Mouse (Mus musculus) heart, embryonic 13.5 days (tissue): ENCODE measurements at regions not wholly inside any gene's neighbourhood (a gene's known extent, or its start where the extent isn't known, plus 50 kb on each side); places are given as distances from the start of the nearest gene placed in this dataset.

ENCODE experiments used
- ATAC-seq: fragments of 200-750 bp; cut with Nextera tagmentation; 2 replicates; pipeline ENCODE4 v1.8.0; 2017; ENCODE audit warnings: moderate TSS enrichment; ENCODE audit not compliant: insufficient number of reproducible peaks, low FRiP score, low TSS enrichment; ENCODE audit errors: extremely low read depth
- H3K27ac ChIP-seq: fragments of 300-500 bp; sonication (generic); replicated peaks from 2 replicates; pipeline ENCODE4 v1.5.1; 2015; ENCODE audit warnings: moderate library complexity, mild to moderate bottlenecking, inconsistent platforms
- H3K27me3 ChIP-seq: fragments of 300-500 bp; sonication (generic); replicated peaks from 2 replicates; pipeline ENCODE4 v1.6.1; 2015; ENCODE audit warnings: mild to moderate bottlenecking, inconsistent platforms
- H3K36me3 ChIP-seq: fragments of 300-500 bp; sonication (generic); 2 replicates; pipeline ENCODE4 v1.6.1; 2015; ENCODE audit warnings: mild to moderate bottlenecking, inconsistent platforms
- H3K4me1 ChIP-seq: fragments of 300-500 bp; sonication (generic); 2 replicates; pipeline ENCODE4 v1.6.1; 2015; ENCODE audit warnings: inconsistent platforms
- H3K4me2 ChIP-seq: fragments of 300-500 bp; sonication (generic); 2 replicates; pipeline ENCODE4 v1.6.1; 2015; ENCODE audit warnings: inconsistent platforms, mild to moderate bottlenecking, moderate library complexity
- H3K4me3 ChIP-seq: fragments of 300-500 bp; sonication (generic); 2 replicates; pipeline ENCODE4 v1.5.1; 2015; ENCODE audit warnings: moderate library complexity, mild to moderate bottlenecking, inconsistent platforms
- H3K9ac ChIP-seq: fragments of 300-500 bp; sonication (generic); 2 replicates; pipeline ENCODE4 v1.6.1; 2015; ENCODE audit warnings: inconsistent platforms, mild to moderate bottlenecking, moderate library complexity
- H3K9me3 ChIP-seq: fragments of 300-500 bp; sonication (generic); 2 replicates; pipeline ENCODE4 v1.6.1; 2016; ENCODE audit warnings: inconsistent platforms
- WGBS: fragments of 180-500 bp; shearing (Covaris S2); methylation state at CpG from one replicate; pipeline ENCODE4 v1.1.7; 2015; ENCODE audit warnings: mixed read lengths; 5-methylcytosine and 5-hydroxymethylcytosine counted together

- Histone ChIP-seq H3K36me3 (no peaks in the 10 kb centered on the region), H3K27ac (peak overlapping the region; percentile 45), H3K4me2 (no peak overlapping the region), H3K9me3 (no peaks in the 10 kb centered on the region), H3K4me3 (no peak overlapping the region), H3K9ac (0 out of 2 replicates have a peak overlapping the region, but pooled peaks have one; percentile 40), H3K27me3 (no peaks in the 10 kb centered on the region), H3K4me1 (peaks cover 47% of the 10 kb centered on the region)
- 35% methylated on average over 25 of the region's 25 CpGs for WGBS
- ATAC-seq: no peak
These were observed 51.5 kb upstream of the Ryk start for GRCm38 (mm10) chr9:102782926-102783850.

GRCm38 (mm10) chr9:102784329-102785026 is 50.2 kb upstream of the Ryk start:
- Histone ChIP-seq H3K4me2 (peak overlapping the region; percentile 36), H3K27ac (no peak overlapping the region), H3K4me3 (no peak overlapping the region), H3K9me3 (0 out of 2 replicates have a peak, but pooled peaks cover 3% of the 10 kb centered on the region), H3K36me3 (no peaks in the 10 kb centered on the region), H3K4me1 (peaks cover 34% of the 10 kb centered on the region), H3K27me3 (no peaks in the 10 kb centered on the region), H3K9ac (peak overlapping the region; percentile 60; the same call in 1 of the 2 replicates)
- 8% methylated on average over 10 of the region's 10 CpGs for WGBS
- peak; percentile 40; the same call in 1 of the 2 replicates for ATAC-seq
